Mouse (Mus musculus) ES-E14 (cell line): ENCODE results near the gene Vipr2. TPM values are rescaled to one million over a fixed set of nuclear protein-coding genes. Genes with fewer than 3 reads are reported as not detected.

Experiments used
- DNase-seq: peaks from one replicate; pipeline ENCODE4 v3.0.0-alpha.2; 2013; ENCODE audit warnings: low read depth, low spot score
- H3K27ac ChIP-seq: 2 replicates; pipeline ENCODE4 v1.5.1; 2012; ENCODE audit warnings: low read depth, mild to moderate bottlenecking, low read length, moderate library complexity, mixed read lengths; ENCODE audit not compliant: poor library complexity, insufficient read depth, severe bottlenecking
- H3K36me3 ChIP-seq: 2 replicates; pipeline ENCODE4 v1.6.1; 2012; ENCODE audit warnings: mild to moderate bottlenecking, low read length, moderate library complexity, mixed read lengths; ENCODE audit not compliant: control insufficient read depth, poor library complexity, insufficient read depth, severe bottlenecking
- H3K4me1 ChIP-seq, 2 experiments: fragments of 150-350 bp in 1 of 2; sonication (generic) in 1 of 2; 2 replicates each; pipeline ENCODE4 v1.6.1; 2012; ENCODE audit warnings: low read length in 2 of 2, mild to moderate bottlenecking in 1 of 2, mixed read lengths in 1 of 2; ENCODE audit not compliant: control insufficient read depth in 2 of 2, insufficient read depth in 2 of 2, poor library complexity in 1 of 2
- H3K4me3 ChIP-seq, 2 experiments: fragments of 150-350 bp in 1 of 2; sonication (generic) in 1 of 2; 2 replicates each; pipeline ENCODE4 v1.5.1; 2012; ENCODE audit warnings: low read length in 2 of 2, low read depth in 1 of 2, mild to moderate bottlenecking in 1 of 2, mixed read lengths in 1 of 2; ENCODE audit not compliant: insufficient read depth in 1 of 2, poor library complexity in 1 of 2, severe bottlenecking in 1 of 2
- H3K9ac ChIP-seq: 2 replicates; pipeline ENCODE4 v1.6.1; 2012; ENCODE audit warnings: low read depth, mild to moderate bottlenecking, low read length, mixed read lengths; ENCODE audit not compliant: poor library complexity, insufficient read depth, severe bottlenecking
- H3K9me3 ChIP-seq: fragments of 150-350 bp; sonication (generic); 2 replicates; pipeline ENCODE4 v1.6.1; 2012; ENCODE audit warnings: low read depth, mild to moderate bottlenecking, low read length; ENCODE audit not compliant: control insufficient read depth, insufficient read depth
- CHD2 ChIP-seq: IDR thresholded peaks from 2 replicates; pipeline ENCODE4 v1.6.1; 2014; ENCODE audit warnings: mild to moderate bottlenecking, low read depth, low read length, inconsistent platforms
- HCFC1 ChIP-seq: IDR thresholded peaks from 2 replicates; pipeline ENCODE4 v1.6.1; 2012; ENCODE audit warnings: low read length, inconsistent platforms, borderline replicate concordance; ENCODE audit not compliant: insufficient read depth
- MAFK ChIP-seq: IDR thresholded peaks from 2 replicates; pipeline ENCODE4 v1.6.1; 2014; ENCODE audit warnings: mild to moderate bottlenecking, low read depth, low read length, inconsistent platforms; ENCODE audit not compliant: insufficient read depth
- ZC3H11A ChIP-seq: IDR thresholded peaks from 2 replicates; pipeline ENCODE4 v1.6.1; 2012; ENCODE audit warnings: low read depth, mild to moderate bottlenecking, inconsistent platforms, low read length, borderline replicate concordance
- ZNF384 ChIP-seq: IDR thresholded peaks from 2 replicates; pipeline ENCODE4 v1.6.1; 2012; ENCODE audit warnings: low read depth, low read length, inconsistent platforms
- in situ Hi-C, 2 experiments: fragments of 600-800 bp; cut with MboI; formaldehyde crosslinking; loops; one replicate each; pipeline ENCODE4 v1.15.1; 2025; ENCODE audit warnings: low sequenced_read_pairs in 2 of 2, inconsistent platforms in 1 of 2; ENCODE audit not compliant: unreplicated experiment in 2 of 2
- total RNA-seq: library from RNA; depleted of rRNA; stranded (reverse); fragments of 300-350 nt; gene quantifications from 2 replicates; pipeline ENCODE4 v1.2.3, GENCODE M21; 2012

The Vipr2 gene
- total RNA-seq, 1 experiment = 0.98 TPM

DNA sequence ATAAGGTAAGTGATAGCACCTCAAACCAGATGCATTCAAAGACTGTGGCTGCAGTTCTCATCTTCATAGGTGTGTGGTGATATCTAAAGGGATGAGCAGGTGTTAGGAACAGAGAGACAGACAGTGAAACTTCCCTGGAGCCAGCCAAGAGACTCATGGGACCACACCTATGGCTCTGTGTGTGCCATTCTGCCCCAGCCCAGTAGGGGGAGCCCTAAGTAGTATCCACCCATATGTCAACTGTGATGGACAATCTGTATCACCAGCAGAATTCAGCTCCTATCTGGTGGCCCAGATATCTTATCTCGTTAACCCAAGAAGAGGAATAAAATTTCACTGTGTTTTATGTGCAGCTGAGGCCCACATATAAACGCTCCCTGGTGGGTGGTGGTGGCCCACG lies 99.4 kb downstream of the Vipr2 start:
- H3K4me1 ChIP-seq = no peaks in the 10 kb centered on the region
- no peak overlapping the region for H3K27ac ChIP-seq
- in situ Hi-C loops = no loop called here
- no peaks in the 10 kb centered on the region for H3K9me3 ChIP-seq
- H3K9ac ChIP-seq = no peak overlapping the region
- TF ChIP-seq ZC3H11A (no peak), ZNF384 (no peak), CHD2 (no peak), MAFK (no peak), HCFC1 (no peak)
- no peak overlapping the region for H3K4me3 ChIP-seq
- no peaks in the 10 kb centered on the region for H3K36me3 ChIP-seq
- peak; percentile 25 for DNase-seq

GRCm38 (mm10) chr12:116181436-116182050 lies 104.0 kb downstream of the Vipr2 start:
- no peak for DNase-seq
- H3K4me1 ChIP-seq = no peaks in the 10 kb centered on the region
- in situ Hi-C loops = no loop called here

GRCm38 (mm10) chr12:116182376-116182775 lies 104.8 kb downstream of the Vipr2 start:
- H3K9ac ChIP-seq = no peak overlapping the region
- no peak overlapping the region for H3K4me3 ChIP-seq
- in situ Hi-C loops = no loop called here
- H3K9me3 ChIP-seq = no peaks in the 10 kb centered on the region
- TF ChIP-seq MAFK (no peak), CHD2 (no peak), ZC3H11A (no peak), HCFC1 (no peak), ZNF384 (no peak)
- H3K27ac ChIP-seq = no peak overlapping the region
- H3K36me3 ChIP-seq = no peaks in the 10 kb centered on the region
- DNase-seq = no peak
- no peaks in the 10 kb centered on the region for H3K4me1 ChIP-seq

More at GRCm38 (mm10) chr12:116181436-116182050, 104.0 kb downstream of the Vipr2 start:
- no peak overlapping the region for H3K4me3 ChIP-seq
- TF ChIP-seq ZC3H11A (no peak), ZNF384 (no peak), MAFK (no peak), CHD2 (no peak), HCFC1 (no peak)
- H3K9me3 ChIP-seq = no peaks in the 10 kb centered on the region
- H3K9ac ChIP-seq = no peak overlapping the region
- H3K27ac ChIP-seq = no peak overlapping the region
- no peaks in the 10 kb centered on the region for H3K36me3 ChIP-seq

GRCm38 (mm10) chr12:116183212-116183935 lies 105.8 kb downstream of the Vipr2 start:
- Histone ChIP-seq H3K4me3 (no peak overlapping the region), H3K27ac (no peak overlapping the region), H3K4me1 (no peaks in the 10 kb centered on the region), H3K9me3 (no peaks in the 10 kb centered on the region), H3K36me3 (no peaks in the 10 kb centered on the region), H3K9ac (no peak overlapping the region)
- in situ Hi-C loops = no loop called here
- no peak for DNase-seq
- TF ChIP-seq MAFK = no peak
- no peak for TF ChIP-seq ZNF384
- no peak for TF ChIP-seq ZC3H11A
- TF ChIP-seq CHD2 = no peak
- no peak for TF ChIP-seq HCFC1
